Comparison of ENCODE assay signal across 8 mouse cellular contexts in genomic region chr11:94148931-94149491, GRCm38 (mm10).
DNase-seq lines count a peak whose midpoint lies in the region; ATAC-seq and TF ChIP-seq lines count a peak whose summit lies in the region.

No protein-coding gene starts in this region.

- peaks cover 96% of the 10 kb centered on the region for H3K4me1 ChIP-seq in E14TG2a.4 (replicated peaks; ENCODE audit: low read depth, low read length)
- peaks cover 21% of the 10 kb centered on the region for H3K4me1 ChIP-seq in embryonic facial prominence, embryonic 13.5 days
- peaks cover 29% of the 10 kb centered on the region for H3K4me1 ChIP-seq in heart, embryonic 13.5 days

- no peaks in the 10 kb centered on the region for H3K79me2 ChIP-seq in macrophage (ENCODE audit: inconsistent target)

- peak overlapping the region; percentile 90 for H3K4me2 ChIP-seq in embryonic facial prominence, embryonic 13.5 days
- H3K4me2 ChIP-seq in heart, embryonic 13.5 days, result peak overlapping the region; percentile 91

- TF ChIP-seq CTCF in E14TG2a.4 (conservative IDR thresholded peaks at IDR 0.05; ENCODE audit: low read length), result no peak

- ATAC-seq in embryonic facial prominence, embryonic 13.5 days (ENCODE audit: insufficient number of reproducible peaks, insufficient read depth, low FRiP score, low TSS enrichment, low read depth), result peak; percentile 43; the same call in 1 of the 2 replicates
- ATAC-seq in heart, embryonic 13.5 days (ENCODE audit: extremely low read depth, insufficient number of reproducible peaks, low FRiP score, low TSS enrichment), result no peak

- no peaks in the 10 kb centered on the region for H3K9me3 ChIP-seq in E14TG2a.4 (ENCODE audit: low read length)
- H3K9me3 ChIP-seq in embryonic facial prominence, embryonic 13.5 days, result no peaks in the 10 kb centered on the region
- H3K9me3 ChIP-seq in heart, embryonic 13.5 days, result no peaks in the 10 kb centered on the region

- H3K27ac ChIP-seq in embryonic facial prominence, embryonic 13.5 days, result no peak overlapping the region
- H3K27ac ChIP-seq in heart, embryonic 13.5 days (replicated peaks), result 0 out of 2 replicates have a peak overlapping the region, but pooled peaks have one; percentile 5
- H3K27ac ChIP-seq in macrophage, result no peak overlapping the region

- DNase-seq in adrenal gland, postnatal 10 days, result peak; percentile 70
- peak; percentile 49 to 60 for DNase-seq in layer of hippocampus, postnatal 25 days (ENCODE audit: extremely low spot score in 1 of 2, low spot score in 1 of 2)
- peak; percentile 72 to 80 for DNase-seq in right cerebral cortex, postnatal 36 days (ENCODE audit: low spot score in 2 of 2)
- DNase-seq in yolk sac, embryonic 10.5 days (ENCODE audit: low spot score), result no peak

- H3K4me3 ChIP-seq in E14TG2a.4 (replicated peaks; ENCODE audit: low read length) (peak overlapping the region; percentile 71), macrophage (ENCODE audit: inconsistent target) (peak overlapping the region; percentile 14; the same call in 1 of the 2 replicates)
- peak overlapping the region; percentile 47 for H3K4me3 ChIP-seq in embryonic facial prominence, embryonic 13.5 days
- peak overlapping the region; percentile 56 for H3K4me3 ChIP-seq in heart, embryonic 13.5 days

- H3K36me3 ChIP-seq in E14TG2a.4 (ENCODE audit: insufficient read depth, low read length) (no peaks in the 10 kb centered on the region; the same call in 1 of the 2 replicates), macrophage (ENCODE audit: inconsistent target) (no peaks in the 10 kb centered on the region)
- H3K36me3 ChIP-seq in embryonic facial prominence, embryonic 13.5 days, result no peaks in the 10 kb centered on the region
- no peaks in the 10 kb centered on the region for H3K36me3 ChIP-seq in heart, embryonic 13.5 days

- peak overlapping the region; percentile 68 for H3K9ac ChIP-seq in embryonic facial prominence, embryonic 13.5 days
- H3K9ac ChIP-seq in heart, embryonic 13.5 days, result peak overlapping the region; percentile 82

- peaks cover 17% of the 10 kb centered on the region for H3K27me3 ChIP-seq in E14TG2a.4 (ENCODE audit: insufficient read depth, low read length)
- peaks cover 15% of the 10 kb centered on the region for H3K27me3 ChIP-seq in embryonic facial prominence, embryonic 13.5 days
- peaks cover 25% of the 10 kb centered on the region for H3K27me3 ChIP-seq in heart, embryonic 13.5 days (replicated peaks)

- under 1% methylated on average over 46 of the region's 46 CpGs for WGBS in embryonic facial prominence, embryonic 13.5 days
- 1% methylated on average over 46 of the region's 46 CpGs for WGBS in heart, embryonic 13.5 days
- WGBS in macrophage (ENCODE audit: missing documents), result 1% methylated on average over 46 of the region's 46 CpGs

Comparison
In these comparisons a context has a peak if more than half of its experiments do, and no peak if none do; other contexts are left out.
1. H3K4me3 ChIP-seq: peak in every context shown above with its lines; median percentile 71 in E14TG2a.4; 56 in heart, embryonic 13.5 days; 47 in embryonic facial prominence, embryonic 13.5 days; 14 in macrophage.